Mouse (Mus musculus): Measurements from ENCODE around the gene Slc12a7.

DNA sequence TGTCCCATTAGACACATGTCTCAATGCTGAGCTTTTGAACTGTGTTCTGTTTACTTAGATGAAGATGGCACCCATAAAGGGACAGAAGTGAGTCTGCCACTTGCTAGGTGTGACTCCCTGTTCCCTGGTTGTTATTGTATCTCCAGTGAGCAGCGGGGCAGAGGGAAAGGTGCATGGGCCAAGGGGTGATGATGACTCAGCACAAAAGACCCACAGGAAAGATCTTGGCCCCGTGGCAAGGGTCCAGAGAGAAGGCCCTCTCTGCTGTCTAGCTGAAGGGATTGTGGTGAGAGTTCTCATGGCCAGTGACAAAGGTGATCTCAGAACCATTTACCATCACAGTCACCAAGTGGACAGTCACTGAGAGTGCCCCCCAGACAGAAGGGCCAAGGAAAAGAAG, 3.0 kb downstream of the Slc12a7 start:
- TF ChIP-seq CTCF (IDR thresholded peaks at IDR 0.05; ENCODE audit: low read depth), result no peak
- TF ChIP-seq EP300 (IDR thresholded peaks at IDR 0.05; ENCODE audit: low read depth), result no peak
